Mouse (Mus musculus): ENCODE measurements around the gene Lbhd2. TPM values are rescaled to one million over a fixed set of nuclear protein-coding genes. Genes with fewer than 3 reads are reported as not detected.

The Lbhd2 gene
- 1.4 TPM in 1 of 2 replicates, not detected in the other for polyA plus RNA-seq (2015; fragmentation: Nextera tagmentation; extraction: Ambion mirVana)

GRCm38 (mm10) chr12:111406622-111407021 is at the start of gene Lbhd2:
Gene Lbhd2, plus strand, starts transcription at chr12:111406809.
- Histone ChIP-seq H3K9ac (no peak within 1 kb of the TSS; the same call in 1 of the 2 replicates), H3K27ac (replicated peaks) (no peak within 1 kb of the TSS), H3K36me3 (no peaks in the 10 kb centered on the region), H3K4me2 (peak within 1 kb of the TSS; percentile 38), H3K4me3 (0 out of 2 replicates have a peak within 1 kb of the TSS, but pooled peaks have one; percentile 8), H3K9me3 (no peaks in the 10 kb centered on the region), H3K4me1 (replicated peaks) (peaks cover 19% of the 10 kb centered on the region), H3K27me3 (peaks cover 68% of the 10 kb centered on the region)
- 2% methylated on average over 24 of the region's 24 CpGs for WGBS
- no peak for ATAC-seq (ENCODE audit: low read depth)

- Histone ChIP-seq H3K9me3 (no peaks in the 10 kb centered on the region), H3K4me2 (no peak overlapping the region), H3K36me3 (no peaks in the 10 kb centered on the region), H3K27me3 (no peaks in the 10 kb centered on the region), H3K9ac (no peak overlapping the region), H3K4me1 (replicated peaks) (peaks cover 67% of the 10 kb centered on the region), H3K4me3 (no peak overlapping the region), H3K27ac (replicated peaks) (no peak overlapping the region)
- WGBS, result 84% methylated on average over 16 of the region's 16 CpGs
- ATAC-seq (ENCODE audit: low read depth), result no peak
Observed at GRCm38 (mm10) chr12:111360671-111361070, 45.9 kb upstream of the Lbhd2 start.

GRCm38 (mm10) chr12:111361319-111362098 is 45.1 kb upstream of the Lbhd2 start:
- no peak overlapping the region for H3K4me3 ChIP-seq
- WGBS, result 74% methylated on average over 14 of the region's 14 CpGs
- H3K27ac ChIP-seq (replicated peaks), result peak overlapping the region; percentile 28; the same call in 1 of the 2 replicates
- no peaks in the 10 kb centered on the region for H3K9me3 ChIP-seq
- no peak overlapping the region for H3K9ac ChIP-seq
- ATAC-seq (ENCODE audit: low read depth), result no peak
- no peak overlapping the region for H3K4me2 ChIP-seq
- peaks cover 58% of the 10 kb centered on the region for H3K4me1 ChIP-seq (replicated peaks)
- no peaks in the 10 kb centered on the region for H3K27me3 ChIP-seq
- no peaks in the 10 kb centered on the region for H3K36me3 ChIP-seq

- Histone ChIP-seq H3K4me1 (replicated peaks) (peaks cover 47% of the 10 kb centered on the region), H3K27me3 (no peaks in the 10 kb centered on the region), H3K4me3 (no peak overlapping the region), H3K36me3 (no peaks in the 10 kb centered on the region), H3K27ac (replicated peaks) (no peak overlapping the region), H3K4me2 (no peak overlapping the region), H3K9ac (no peak overlapping the region), H3K9me3 (no peaks in the 10 kb centered on the region)
- WGBS, result 87% methylated on average over 3 of the region's 3 CpGs
- ATAC-seq (ENCODE audit: low read depth), result no peak
Observed at GRCm38 (mm10) chr12:111364234-111364633, 42.4 kb upstream of the Lbhd2 start.

- no peaks in the 10 kb centered on the region for H3K36me3 ChIP-seq
- H3K27ac ChIP-seq (replicated peaks), result no peak overlapping the region
- H3K9me3 ChIP-seq, result no peaks in the 10 kb centered on the region
- no peak overlapping the region for H3K4me3 ChIP-seq
- no peaks in the 10 kb centered on the region for H3K27me3 ChIP-seq
- WGBS, result 92% methylated on average over 7 of the region's 7 CpGs
- no peak overlapping the region for H3K4me2 ChIP-seq
- H3K9ac ChIP-seq, result no peak overlapping the region
- ATAC-seq (ENCODE audit: low read depth), result no peak
- H3K4me1 ChIP-seq (replicated peaks), result peaks cover 49% of the 10 kb centered on the region
Observed at GRCm38 (mm10) chr12:111367065-111367464, 39.5 kb upstream of the Lbhd2 start.

GRCm38 (mm10) chr12:111370249-111370648 is 36.4 kb upstream of the Lbhd2 start:
- Histone ChIP-seq H3K4me3 (no peak overlapping the region), H3K27ac (replicated peaks) (no peak overlapping the region), H3K9ac (no peak overlapping the region), H3K4me2 (no peak overlapping the region), H3K9me3 (no peaks in the 10 kb centered on the region), H3K27me3 (no peaks in the 10 kb centered on the region), H3K36me3 (no peaks in the 10 kb centered on the region), H3K4me1 (replicated peaks) (peaks cover 51% of the 10 kb centered on the region)
- ATAC-seq (ENCODE audit: low read depth), result no peak
- WGBS, result 49% methylated on average over 4 of the region's 4 CpGs

- 92% methylated on average over 7 of the region's 7 CpGs for WGBS
- no peak for ATAC-seq (ENCODE audit: low read depth)
Observed at GRCm38 (mm10) chr12:111371905-111372304, 34.7 kb upstream of the Lbhd2 start.

GRCm38 (mm10) chr12:111373411-111373810 is 33.2 kb upstream of the Lbhd2 start:
- no peak overlapping the region for H3K4me2 ChIP-seq
- no peak overlapping the region for H3K9ac ChIP-seq
- no peak for ATAC-seq (ENCODE audit: low read depth)
- no peaks in the 10 kb centered on the region for H3K27me3 ChIP-seq
- H3K9me3 ChIP-seq, result no peaks in the 10 kb centered on the region
- H3K36me3 ChIP-seq, result no peaks in the 10 kb centered on the region
- WGBS, result 71% methylated on average over 6 of the region's 6 CpGs
- H3K4me3 ChIP-seq, result no peak overlapping the region
- H3K27ac ChIP-seq (replicated peaks), result no peak overlapping the region
- peaks cover 57% of the 10 kb centered on the region for H3K4me1 ChIP-seq (replicated peaks)

More at GRCm38 (mm10) chr12:111371905-111372304, 34.7 kb upstream of the Lbhd2 start:
- H3K9me3 ChIP-seq, result no peaks in the 10 kb centered on the region
- no peak overlapping the region for H3K27ac ChIP-seq (replicated peaks)
- H3K27me3 ChIP-seq, result no peaks in the 10 kb centered on the region
- H3K4me2 ChIP-seq, result no peak overlapping the region
- peaks cover 64% of the 10 kb centered on the region for H3K4me1 ChIP-seq (replicated peaks)
- H3K4me3 ChIP-seq, result no peak overlapping the region
- no peak overlapping the region for H3K9ac ChIP-seq
- no peaks in the 10 kb centered on the region for H3K36me3 ChIP-seq

GRCm38 (mm10) chr12:111374727-111375126 is 31.9 kb upstream of the Lbhd2 start:
- H3K27me3 ChIP-seq, result no peaks in the 10 kb centered on the region
- 80% methylated on average over 10 of the region's 10 CpGs for WGBS
- no peak overlapping the region for H3K9ac ChIP-seq
- no peak overlapping the region for H3K27ac ChIP-seq (replicated peaks)
- no peaks in the 10 kb centered on the region for H3K36me3 ChIP-seq
- H3K4me3 ChIP-seq, result no peak overlapping the region
- H3K4me1 ChIP-seq (replicated peaks), result peaks cover 51% of the 10 kb centered on the region
- peak overlapping the region; percentile 85 for H3K4me2 ChIP-seq
- no peaks in the 10 kb centered on the region for H3K9me3 ChIP-seq
- no peak for ATAC-seq (ENCODE audit: low read depth)

GRCm38 (mm10) chr12:111375559-111375958 is 31.1 kb upstream of the Lbhd2 start:
- 71% methylated on average over 12 of the region's 12 CpGs for WGBS

GRCm38 (mm10) chr12:111376053-111376452 is 30.6 kb upstream of the Lbhd2 start:
- no peak for ATAC-seq (ENCODE audit: low read depth)
- H3K4me3 ChIP-seq, result peak overlapping the region; percentile 99
- peak overlapping the region; percentile 94 for H3K9ac ChIP-seq
- no peaks in the 10 kb centered on the region for H3K9me3 ChIP-seq
- peak overlapping the region; percentile 61; the same call in 1 of the 2 replicates for H3K27ac ChIP-seq (replicated peaks)
- peaks cover 38% of the 10 kb centered on the region for H3K4me1 ChIP-seq (replicated peaks)
- no peaks in the 10 kb centered on the region for H3K36me3 ChIP-seq
- H3K27me3 ChIP-seq, result no peaks in the 10 kb centered on the region
- H3K4me2 ChIP-seq, result peak overlapping the region; percentile 85
- 38% methylated on average over 6 of the region's 6 CpGs for WGBS

More at GRCm38 (mm10) chr12:111375559-111375958, 31.1 kb upstream of the Lbhd2 start:
- peak overlapping the region; percentile 61; the same call in 1 of the 2 replicates for H3K27ac ChIP-seq (replicated peaks)
- peak overlapping the region; percentile 94 for H3K9ac ChIP-seq
- H3K4me3 ChIP-seq, result peak overlapping the region; percentile 99
- no peaks in the 10 kb centered on the region for H3K36me3 ChIP-seq
- H3K27me3 ChIP-seq, result no peaks in the 10 kb centered on the region
- H3K9me3 ChIP-seq, result no peaks in the 10 kb centered on the region
- peaks cover 42% of the 10 kb centered on the region for H3K4me1 ChIP-seq (replicated peaks)
- ATAC-seq (ENCODE audit: low read depth), result no peak
- peak overlapping the region; percentile 85 for H3K4me2 ChIP-seq

- WGBS, result under 1% methylated on average over 46 of the region's 49 CpGs
- Histone ChIP-seq H3K4me1 (replicated peaks) (peaks cover 35% of the 10 kb centered on the region), H3K27me3 (no peaks in the 10 kb centered on the region), H3K9ac (peak overlapping the region; percentile 94), H3K9me3 (no peaks in the 10 kb centered on the region), H3K27ac (replicated peaks) (peak overlapping the region; percentile 96), H3K36me3 (no peaks in the 10 kb centered on the region), H3K4me3 (peak overlapping the region; percentile 99), H3K4me2 (peak overlapping the region; percentile 85)
- ATAC-seq (ENCODE audit: low read depth), result peak; percentile 51
Observed at GRCm38 (mm10) chr12:111376826-111377331, 29.7 kb upstream of the Lbhd2 start.

Measured in neural tube, embryonic 13.5 days (tissue).